Mouse (Mus musculus): ENCODE data around the gene Bbs5. TPM values are rescaled to one million over a fixed set of nuclear protein-coding genes. Genes with fewer than 3 reads are reported as not detected.
"Not testable (repeated sequence)": the region's sequence is repeated elsewhere in the genome, so short reads cannot be mapped to it uniquely, and the experiment has no call there.

Gene Bbs5
- polyA plus RNA-seq, 1 experiment from 2014 or later, result 24.3 TPM

GRCm38 (mm10) chr2:69635064-69635701 lies 11.8 kb upstream of the Bbs5 start:
- Histone ChIP-seq H3K9me3 (no peaks in the 10 kb centered on the region), H3K27ac (no peak overlapping the region), H3K4me3 (replicated peaks) (peak overlapping the region; percentile 26), H3K4me1 (replicated peaks) (no peaks in the 10 kb centered on the region), H3K27me3 (peaks cover 5% of the 10 kb centered on the region; the same call in 1 of the 2 replicates), H3K4me2 (replicated peaks) (peak overlapping the region; percentile 42), H3K36me3 (no peaks in the 10 kb centered on the region), H3K9ac (replicated peaks) (no peak overlapping the region)
- 7% methylated on average over 11 of the region's 11 CpGs for WGBS
- peak; percentile 57 for ATAC-seq

GRCm38 (mm10) chr2:69635807-69636206 lies 11.2 kb upstream of the Bbs5 start:
- no peak for ATAC-seq
- H3K4me3 ChIP-seq (replicated peaks), result no peak overlapping the region
- no peak overlapping the region for H3K27ac ChIP-seq
- H3K36me3 ChIP-seq, result no peaks in the 10 kb centered on the region
- H3K9ac ChIP-seq (replicated peaks), result no peak overlapping the region
- H3K4me1 ChIP-seq (replicated peaks), result no peaks in the 10 kb centered on the region
- H3K9me3 ChIP-seq, result no peaks in the 10 kb centered on the region
- H3K4me2 ChIP-seq (replicated peaks), result no peak overlapping the region
- WGBS, result 69% methylated on average over 6 of the region's 6 CpGs
- peaks cover 5% of the 10 kb centered on the region; the same call in 1 of the 2 replicates for H3K27me3 ChIP-seq

- 75% methylated on average over 7 of the region's 7 CpGs for WGBS
- ATAC-seq; H3K27me3 ChIP-seq; H3K9me3 ChIP-seq; H3K4me2 ChIP-seq (replicated peaks); H3K36me3 ChIP-seq; H3K27ac ChIP-seq; H3K4me3 ChIP-seq (replicated peaks); H3K4me1 ChIP-seq (replicated peaks); H3K9ac ChIP-seq (replicated peaks): not testable (repeated sequence)
These were observed 9.0 kb upstream of the Bbs5 start for GRCm38 (mm10) chr2:69637989-69638388.

GRCm38 (mm10) chr2:69640100-69640499 lies 6.9 kb upstream of the Bbs5 start:
- no peak for ATAC-seq
- Histone ChIP-seq H3K9ac (replicated peaks) (no peak overlapping the region), H3K4me2 (replicated peaks) (no peak overlapping the region), H3K36me3 (no peaks in the 10 kb centered on the region), H3K9me3 (no peaks in the 10 kb centered on the region), H3K4me3 (replicated peaks) (no peak overlapping the region), H3K27ac (no peak overlapping the region), H3K27me3 (peaks cover 3% of the 10 kb centered on the region; the same call in 1 of the 2 replicates), H3K4me1 (replicated peaks) (no peaks in the 10 kb centered on the region)
- 55% methylated on average over 10 of the region's 10 CpGs for WGBS

GRCm38 (mm10) chr2:69644968-69645617 lies 1.9 kb upstream of the Bbs5 start:
- Histone ChIP-seq H3K9ac (replicated peaks) (no peak overlapping the region), H3K36me3 (no peaks in the 10 kb centered on the region), H3K9me3 (no peaks in the 10 kb centered on the region), H3K4me3 (replicated peaks) (no peak overlapping the region), H3K4me2 (replicated peaks) (no peak overlapping the region), H3K27ac (no peak overlapping the region), H3K4me1 (replicated peaks) (peaks cover 8% of the 10 kb centered on the region), H3K27me3 (peaks cover 3% of the 10 kb centered on the region; the same call in 1 of the 2 replicates)
- WGBS, result 96% methylated on average over 11 of the region's 11 CpGs
- ATAC-seq, result no peak

- Histone ChIP-seq H3K4me3 (replicated peaks) (no peak overlapping the region), H3K27ac (no peak overlapping the region), H3K9ac (replicated peaks) (no peak overlapping the region), H3K4me2 (replicated peaks) (no peak overlapping the region), H3K36me3 (peaks cover 16% of the 10 kb centered on the region), H3K9me3 (no peaks in the 10 kb centered on the region), H3K4me1 (replicated peaks) (peaks cover 8% of the 10 kb centered on the region), H3K27me3 (no peaks in the 10 kb centered on the region)
- 49% methylated on average over 5 of the region's 5 CpGs for WGBS
- ATAC-seq, result no peak
These were observed 2.7 kb downstream of the Bbs5 start for GRCm38 (mm10) chr2:69649716-69650115.

- peaks cover 67% of the 10 kb centered on the region for H3K36me3 ChIP-seq
- no peak for ATAC-seq
- H3K9ac ChIP-seq (replicated peaks), result no peak overlapping the region
- H3K27ac ChIP-seq, result no peak overlapping the region
- no peaks in the 10 kb centered on the region for H3K9me3 ChIP-seq
- WGBS, result 89% methylated on average over 4 of the region's 4 CpGs
- H3K4me3 ChIP-seq (replicated peaks), result no peak overlapping the region
- H3K4me1 ChIP-seq (replicated peaks), result no peaks in the 10 kb centered on the region
- H3K4me2 ChIP-seq (replicated peaks), result no peak overlapping the region
- H3K27me3 ChIP-seq, result no peaks in the 10 kb centered on the region
These were observed 12.4 kb downstream of the Bbs5 start for GRCm38 (mm10) chr2:69659326-69659725.

GRCm38 (mm10) chr2:69663827-69664476 lies 17.0 kb downstream of the Bbs5 start:
- WGBS, result 90% methylated on average over 13 of the region's 13 CpGs
- ATAC-seq, result no peak
- Histone ChIP-seq H3K27me3 (no peaks in the 10 kb centered on the region), H3K4me3 (replicated peaks) (no peak overlapping the region), H3K4me2 (replicated peaks) (no peak overlapping the region), H3K9me3 (no peaks in the 10 kb centered on the region), H3K9ac (replicated peaks) (no peak overlapping the region), H3K27ac (no peak overlapping the region), H3K4me1 (replicated peaks) (no peaks in the 10 kb centered on the region), H3K36me3 (peaks cover 53% of the 10 kb centered on the region)

GRCm38 (mm10) chr2:69667656-69668055 lies 20.7 kb downstream of the Bbs5 start:
- Histone ChIP-seq H3K27me3 (no peaks in the 10 kb centered on the region), H3K9ac (replicated peaks) (no peak overlapping the region), H3K36me3 (peaks cover 42% of the 10 kb centered on the region), H3K4me2 (replicated peaks) (no peak overlapping the region), H3K4me1 (replicated peaks) (no peaks in the 10 kb centered on the region), H3K27ac (no peak overlapping the region), H3K9me3 (no peaks in the 10 kb centered on the region), H3K4me3 (replicated peaks) (no peak overlapping the region)
- 94% methylated on average over 4 of the region's 4 CpGs for WGBS
- ATAC-seq, result no peak

- peaks cover 35% of the 10 kb centered on the region for H3K36me3 ChIP-seq
- H3K9ac ChIP-seq (replicated peaks), result no peak overlapping the region
- no peaks in the 10 kb centered on the region for H3K27me3 ChIP-seq
- H3K27ac ChIP-seq, result no peak overlapping the region
- no peak overlapping the region for H3K4me3 ChIP-seq (replicated peaks)
- no peaks in the 10 kb centered on the region for H3K9me3 ChIP-seq
- no peaks in the 10 kb centered on the region for H3K4me1 ChIP-seq (replicated peaks)
- 58% methylated on average over 6 of the region's 6 CpGs for WGBS
- ATAC-seq, result no peak
- H3K4me2 ChIP-seq (replicated peaks), result no peak overlapping the region
These were observed 21.4 kb downstream of the Bbs5 start for GRCm38 (mm10) chr2:69668414-69668813.

GRCm38 (mm10) chr2:69669853-69670252 lies 22.9 kb downstream of the Bbs5 start, which contains the start of gene Klhl41:
Gene Klhl41 (plus strand): TSS chr2:69670120.
- WGBS, result 80% methylated on average over 9 of the region's 9 CpGs
- no peaks in the 10 kb centered on the region for H3K9me3 ChIP-seq
- no peaks in the 10 kb centered on the region for H3K4me1 ChIP-seq (replicated peaks)
- no peak for ATAC-seq
- H3K4me3 ChIP-seq (replicated peaks), result no peak within 1 kb of the TSS
- no peak within 1 kb of the TSS for H3K9ac ChIP-seq (replicated peaks)
- H3K27me3 ChIP-seq, result no peaks in the 10 kb centered on the region
- H3K36me3 ChIP-seq, result peaks cover 20% of the 10 kb centered on the region
- H3K27ac ChIP-seq, result no peak within 1 kb of the TSS
- H3K4me2 ChIP-seq (replicated peaks), result no peak within 1 kb of the TSS

- no peak for ATAC-seq
- H3K36me3 ChIP-seq, result peaks cover 8% of the 10 kb centered on the region; the same call in 1 of the 2 replicates
- no peak overlapping the region for H3K27ac ChIP-seq
- H3K4me3 ChIP-seq (replicated peaks), result no peak overlapping the region
- WGBS, result 75% methylated on average over 5 of the region's 5 CpGs
- H3K27me3 ChIP-seq, result 0 out of 2 replicates have a peak, but pooled peaks cover 3% of the 10 kb centered on the region
- no peaks in the 10 kb centered on the region for H3K4me1 ChIP-seq (replicated peaks)
- no peak overlapping the region for H3K4me2 ChIP-seq (replicated peaks)
- H3K9me3 ChIP-seq, result no peaks in the 10 kb centered on the region
- no peak overlapping the region for H3K9ac ChIP-seq (replicated peaks)
These were observed 26.8 kb downstream of the Bbs5 start for GRCm38 (mm10) chr2:69673723-69674122.
